Mouse (Mus musculus): ENCODE measurements around the gene Dlg2.

DNA sequence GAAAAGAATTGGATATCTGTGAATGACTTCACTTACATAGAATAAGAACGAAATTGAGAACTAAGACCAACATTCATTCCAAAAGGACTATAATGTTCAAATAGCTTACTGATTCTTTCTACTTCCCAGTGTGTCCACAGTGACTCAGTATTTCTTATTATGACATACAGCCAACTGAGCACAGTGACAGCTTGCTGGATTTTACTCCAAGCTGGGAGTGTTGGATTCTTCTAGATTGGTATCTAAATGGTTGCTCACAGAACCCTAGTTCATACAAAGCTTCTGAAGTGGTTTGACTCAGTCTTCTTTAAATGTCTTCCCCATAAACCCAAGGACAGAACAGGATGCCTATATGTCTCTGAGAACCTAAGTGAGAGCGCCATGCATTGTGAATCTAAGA is 937.7 kb downstream of the Dlg2 start:
- TF ChIP-seq CTCF (IDR thresholded peaks at IDR 0.05; ENCODE audit: borderline replicate concordance, extremely low read depth, insufficient read depth, insufficient read length) (no peak), POLR2A (IDR thresholded peaks at IDR 0.05; ENCODE audit: borderline replicate concordance, extremely low read depth, insufficient read depth, insufficient read length, poor library complexity, severe bottlenecking) (no peak)

All from brain, embryonic 14.5 days (tissue).